Mouse (Mus musculus) embryo, embryonic 9.5 days (tissue): Measurements from ENCODE around the gene Gpha2.

Experiments used
- DNase-seq: peaks from one replicate; pipeline ENCODE4 v3.0.0-alpha.2; 2017; ENCODE audit errors: extremely low spot score

Gpha2 gene

GRCm38 (mm10) chr19:6272738-6273137, 46.6 kb downstream of the Gpha2 start:
- DNase-seq: no peak

GRCm38 (mm10) chr19:6273592-6273991, 47.4 kb downstream of the Gpha2 start:
- DNase-seq: no peak

GRCm38 (mm10) chr19:6273998-6274608, 47.9 kb downstream of the Gpha2 start:
- DNase-seq: no peak

- DNase-seq: no peak
Observed at GRCm38 (mm10) chr19:6275740-6276389, 49.7 kb downstream of the Gpha2 start.

GRCm38 (mm10) chr19:6276426-6277421, 50.5 kb downstream of the Gpha2 start, which contains the start of gene Ehd1:
Ehd1 (plus strand) TSS chr19:6276725.
- DNase-seq: peak; percentile 97
